Mouse (Mus musculus) embryonic fibroblast, embryonic 13.5 days (primary cell): ENCODE results near the gene Rere.

ENCODE experiments used
- CTCF ChIP-seq: IDR thresholded peaks from 2 replicates; pipeline ENCODE4 v1.5.1; 2011; ENCODE audit warnings: mild to moderate bottlenecking, control low read depth, low read length, moderate library complexity, borderline replicate concordance; ENCODE audit not compliant: insufficient read depth
- POLR2A ChIP-seq: IDR thresholded peaks from 2 replicates; pipeline ENCODE4 v1.6.1; 2011; ENCODE audit warnings: low read depth, mild to moderate bottlenecking, control low read depth, low read length, moderate library complexity

DNA sequence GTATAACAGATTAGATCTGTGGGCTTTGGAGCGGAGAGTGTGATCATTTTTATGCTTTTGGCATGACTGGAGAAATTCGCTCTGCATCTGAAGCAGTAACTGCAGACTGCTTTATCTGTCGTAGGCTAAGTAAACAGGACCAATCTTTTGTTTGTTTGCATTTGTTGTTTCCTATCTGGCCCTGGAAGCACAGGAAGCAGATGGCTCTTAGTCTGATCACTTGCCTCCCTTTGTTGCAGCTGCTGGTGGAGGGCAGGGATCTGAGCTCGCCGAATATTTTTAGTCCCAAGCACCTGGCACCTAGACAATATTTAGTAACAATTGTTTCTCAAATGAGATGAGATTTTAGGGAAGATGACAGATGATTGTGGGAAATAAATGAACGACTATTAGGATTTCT, 123.1 kb downstream of the Rere start:
- TF ChIP-seq POLR2A (no peak), CTCF (no peak)
